Mouse (Mus musculus): ENCODE results near the gene Zfp445. TPM values are rescaled to one million over a fixed set of nuclear protein-coding genes. Genes with fewer than 3 reads are reported as not detected.
"Not testable (repeated sequence)": the region's sequence is repeated elsewhere in the genome, so short reads cannot be mapped to it uniquely, and the experiment has no call there.

The Zfp445 gene
- total and polyA plus RNA-seq, 3 experiments: 25.4 to 61.5 (median 45.5) TPM

DNA sequence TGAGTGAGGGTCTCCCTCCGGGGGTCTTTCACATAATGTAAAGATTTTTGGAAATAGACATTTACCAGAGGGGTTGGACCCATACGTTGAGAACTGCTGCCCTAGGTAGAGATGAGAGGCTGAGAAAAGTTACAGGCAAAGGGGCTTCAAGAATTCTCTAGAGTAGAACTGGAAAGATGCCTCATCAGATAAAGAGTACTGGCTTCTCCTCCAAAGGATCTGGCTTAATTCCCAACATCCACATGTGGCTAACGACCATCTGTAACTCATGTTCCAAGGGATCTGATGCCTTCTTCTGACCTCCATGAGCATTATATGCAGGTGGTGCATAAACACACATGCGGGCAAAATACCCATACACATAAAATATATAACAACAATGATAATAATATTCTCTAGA, 10.2 kb downstream of the Zfp445 start:
- Histone ChIP-seq H3K36me3 (ENCODE audit: control insufficient read depth in 1 of 2, insufficient read depth in 2 of 2, low read length in 2 of 2) (peaks cover 0 to 67% of the 10 kb centered on the region in 2 experiments; a peak in 2 of 4 replicates), H3K27me3 (ENCODE audit: control insufficient read depth in 1 of 2, insufficient read depth in 2 of 2, low read length in 2 of 2) (no peaks in the 10 kb centered on the region), H3K4me3 (ENCODE audit: control insufficient read depth in 1 of 2, insufficient read depth in 1 of 2, low read depth in 2 of 2, low read length in 2 of 2) (no peak overlapping the region), H3K79me2 (ENCODE audit: control insufficient read depth, insufficient read depth, low read length, poor library complexity) (0 out of 2 replicates have a peak, but pooled peaks cover 3% of the 10 kb centered on the region), H3K9ac (ENCODE audit: control insufficient read depth, low read depth, low read length, poor library complexity, severe bottlenecking) (no peak overlapping the region), H3K9me3 (replicated peaks; ENCODE audit: insufficient read depth, low read length) (no peaks in the 10 kb centered on the region), H3K4me1 (ENCODE audit: control insufficient read depth in 1 of 2, insufficient read depth in 2 of 2, low read length in 2 of 2) (no peaks in the 10 kb centered on the region), H3K27ac (ENCODE audit: control insufficient read depth, low read depth, low read length) (no peak overlapping the region)
- TF ChIP-seq ZNF384 (IDR thresholded peaks at IDR 0.05; ENCODE audit: low read depth, low read length) (no peak), CHD1 (IDR thresholded peaks at IDR 0.05; ENCODE audit: low read depth, low read length) (no peak), JUND (IDR thresholded peaks at IDR 0.05; ENCODE audit: low read depth, low read length) (no peak), HCFC1 (IDR thresholded peaks at IDR 0.05; ENCODE audit: low read depth, low read length) (no peak), USF1 (IDR thresholded peaks at IDR 0.05; ENCODE audit: low read depth, low read length) (no peak), POLR2AphosphoS2 (IDR thresholded peaks at IDR 0.05; ENCODE audit: low read length) (no peak), KAT2A (conservative IDR thresholded peaks at IDR 0.05; ENCODE audit: low read depth, low read length) (no peak), ETS1 (IDR thresholded peaks at IDR 0.05; ENCODE audit: low read depth, low read length) (no peak), MYC (IDR thresholded peaks at IDR 0.05; ENCODE audit: low read depth, low read length) (no peak), NELFE (IDR thresholded peaks at IDR 0.05; ENCODE audit: low read depth, low read length) (no peak), POLR2AphosphoS5 (IDR thresholded peaks at IDR 0.05; ENCODE audit: borderline replicate concordance, low read depth, low read length) (no peak), MAZ (IDR thresholded peaks at IDR 0.05; ENCODE audit: low read depth, low read length) (no peak), MAFK (IDR thresholded peaks at IDR 0.05; ENCODE audit: borderline replicate concordance, low read depth, low read length) (no peak), E2F4 (IDR thresholded peaks at IDR 0.05; ENCODE audit: borderline replicate concordance, low read depth, low read length) (no peak), POLR2A (IDR thresholded peaks at IDR 0.05; ENCODE audit: control insufficient read depth in 1 of 2, insufficient read depth in 1 of 2, low read depth in 1 of 2, low read length in 2 of 2, poor library complexity in 1 of 2) (no peak), BHLHE40 (IDR thresholded peaks at IDR 0.05; ENCODE audit: borderline replicate concordance, low read depth, low read length) (no peak), SIN3A (IDR thresholded peaks at IDR 0.05; ENCODE audit: low read length) (no peak), TCF12 (IDR thresholded peaks at IDR 0.05; ENCODE audit: low read depth, low read length) (no peak)
- no peak for DNase-seq (ENCODE audit: low read depth, low spot score)

GRCm38 (mm10) chr9:122855141-122855540, 10.7 kb downstream of the Zfp445 start:
- H3K9ac ChIP-seq (ENCODE audit: control insufficient read depth, low read depth, low read length, poor library complexity, severe bottlenecking); H3K79me2 ChIP-seq (ENCODE audit: control insufficient read depth, insufficient read depth, low read length, poor library complexity); H3K27me3 ChIP-seq (ENCODE audit: control insufficient read depth in 1 of 2, insufficient read depth in 2 of 2, low read length in 2 of 2); DNase-seq (ENCODE audit: low read depth, low spot score); H3K27ac ChIP-seq (ENCODE audit: control insufficient read depth, low read depth, low read length); H3K4me1 ChIP-seq (ENCODE audit: control insufficient read depth in 1 of 2, insufficient read depth in 2 of 2, low read length in 2 of 2); H3K9me3 ChIP-seq (replicated peaks; ENCODE audit: insufficient read depth, low read length); H3K4me3 ChIP-seq (ENCODE audit: control insufficient read depth in 1 of 2, insufficient read depth in 1 of 2, low read depth in 2 of 2, low read length in 2 of 2): not testable (repeated sequence)
- peaks cover 0 to 65% of the 10 kb centered on the region in 2 experiments; a peak in 2 of 4 replicates for H3K36me3 ChIP-seq (ENCODE audit: control insufficient read depth in 1 of 2, insufficient read depth in 2 of 2, low read length in 2 of 2)

Data from MEL (cell line).